Mouse (Mus musculus): Measurements from ENCODE around the gene Tpgs1.

Tpgs1 gene

DNA sequence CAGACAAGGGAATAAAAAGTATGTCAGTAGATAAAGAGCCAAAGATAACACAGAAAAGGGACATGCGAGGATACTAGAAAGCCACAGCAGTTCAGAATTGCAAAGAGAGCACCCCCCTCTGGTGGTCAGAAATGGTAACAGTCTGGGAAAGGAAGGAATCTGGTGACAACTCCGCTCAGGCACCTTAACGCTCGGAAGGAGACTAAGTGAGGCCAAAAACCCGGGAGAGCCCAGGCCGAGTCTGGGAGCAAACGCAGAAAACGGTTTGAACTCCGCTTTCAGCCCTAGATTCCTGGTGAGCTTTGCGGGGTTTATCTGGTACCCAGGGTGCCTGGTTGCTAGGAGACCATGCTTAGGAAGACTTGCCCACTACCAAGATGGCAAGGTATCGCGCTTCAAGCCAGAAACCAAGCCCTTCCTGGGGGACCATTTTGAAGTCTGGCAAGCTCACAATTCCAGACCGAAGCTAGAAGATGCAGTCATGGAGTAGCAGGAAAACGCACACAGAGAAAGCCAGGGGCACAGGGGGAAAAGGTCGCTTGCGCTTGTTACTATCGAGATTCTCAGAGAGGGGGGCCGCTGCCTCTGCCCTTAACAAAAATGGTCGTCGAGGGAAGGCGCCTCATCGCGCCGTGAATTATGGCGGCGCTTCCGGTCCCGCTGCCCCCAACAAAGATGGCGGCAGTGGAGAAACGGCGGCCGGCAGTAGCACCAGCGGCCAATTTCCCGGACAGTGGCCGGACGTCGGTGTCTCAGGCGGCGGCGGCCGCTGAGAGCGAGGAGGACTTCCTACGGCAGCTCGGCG lies at the start of gene Tpgs1:
Gene Tpgs1, plus strand, starts transcription at position 599 of the 805 bp plus-strand sequence.
- DNase-seq, result peak; percentile 89

DNA sequence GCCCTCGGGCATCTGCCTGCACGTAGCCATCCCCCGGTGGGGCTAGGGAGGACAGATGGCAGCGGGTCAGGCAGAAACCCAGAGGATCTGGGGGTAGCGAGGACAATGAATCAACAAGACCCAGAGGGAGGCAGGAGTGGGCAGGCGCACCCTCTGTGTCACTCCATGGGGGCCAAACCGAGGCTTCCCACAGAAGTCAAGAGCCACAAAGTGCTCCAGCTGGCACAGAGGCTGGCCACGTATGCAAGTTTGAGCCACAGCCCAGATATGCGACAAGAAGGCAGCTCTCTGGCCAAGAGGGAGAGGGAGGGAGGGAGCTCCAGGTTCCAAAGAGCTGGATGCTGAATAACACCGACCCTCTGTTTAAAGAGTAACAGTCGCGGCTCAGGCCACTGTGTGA lies 45.2 kb upstream of the Tpgs1 start:
- DNase-seq, result no peak

DNA sequence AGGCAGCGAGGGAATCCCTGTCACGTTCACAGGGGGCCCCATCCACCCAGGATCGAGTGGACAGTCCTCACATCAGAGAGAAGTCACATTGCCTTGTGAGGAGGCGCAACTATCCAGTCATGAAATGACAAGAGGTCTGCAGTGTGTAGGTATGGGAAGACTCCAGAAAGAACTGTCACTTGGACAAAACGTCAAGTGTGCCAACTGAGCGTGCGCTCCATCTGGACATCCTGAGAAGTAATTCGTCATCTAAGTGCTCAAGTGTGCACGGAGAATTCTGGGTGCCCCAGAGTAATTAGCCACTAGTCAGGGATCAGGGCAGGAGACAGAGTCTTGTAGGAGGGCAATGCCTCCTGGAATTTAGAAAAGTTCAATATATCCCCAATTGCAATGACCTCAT lies 43.8 kb upstream of the Tpgs1 start:
- DNase-seq, result no peak

DNA sequence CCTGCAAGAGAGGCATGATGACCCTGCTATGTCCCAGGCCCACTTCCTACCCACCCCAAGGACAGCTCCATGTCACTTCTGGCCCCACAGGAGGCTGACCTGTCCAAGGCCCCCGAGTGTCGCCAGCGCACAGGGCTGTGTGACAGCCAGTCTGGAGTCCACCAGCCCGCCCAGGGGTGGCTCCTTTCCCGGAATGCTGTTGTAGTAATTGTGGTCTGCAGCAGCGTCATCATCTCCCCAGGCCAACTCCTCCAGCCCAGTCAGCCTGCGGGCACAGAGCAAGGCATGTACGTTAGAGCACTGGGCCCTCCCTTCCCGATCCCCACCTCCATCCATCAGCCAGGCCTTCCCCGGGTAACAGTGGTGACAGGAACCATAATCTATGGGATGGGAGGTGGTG lies 43.0 kb upstream of the Tpgs1 start:
- DNase-seq, result no peak

DNA sequence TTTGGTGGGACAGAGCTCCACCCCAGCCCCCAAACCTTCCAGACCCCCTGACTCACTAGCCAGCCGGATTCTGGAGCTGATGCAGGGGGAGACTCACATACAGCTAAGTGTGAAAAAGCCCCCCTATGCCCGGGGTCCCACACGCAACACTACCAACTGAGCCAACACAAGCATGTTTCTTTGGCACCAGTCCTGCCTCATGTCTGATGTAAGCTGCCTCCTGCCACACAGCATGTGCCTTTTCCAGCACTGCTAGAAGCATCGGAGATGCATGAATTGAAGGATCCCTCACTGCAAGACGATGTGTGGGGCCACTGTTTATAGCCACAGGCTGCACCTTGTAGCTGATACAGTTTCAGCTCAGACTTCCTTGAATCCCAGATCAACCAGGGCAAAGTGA lies 40.8 kb upstream of the Tpgs1 start:
- DNase-seq, result no peak

DNA sequence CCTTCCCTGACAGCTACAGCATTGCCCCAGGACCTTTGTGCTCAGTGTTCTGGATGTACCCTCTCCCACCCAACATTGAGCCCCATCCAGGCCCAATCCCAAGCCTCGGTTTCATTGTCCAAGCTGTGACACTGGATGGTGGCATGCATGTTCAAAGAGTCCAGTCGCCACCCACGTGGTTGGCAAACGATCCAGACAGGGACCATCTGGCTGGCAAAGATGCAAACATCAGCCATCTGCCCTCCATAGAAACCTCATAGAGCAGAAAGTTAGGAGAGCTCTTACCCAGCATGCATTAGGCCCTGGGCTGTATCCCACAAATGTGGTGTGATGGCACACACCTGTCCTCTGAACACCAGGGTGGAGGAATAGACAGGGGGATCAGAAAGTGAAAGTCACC lies 37.7 kb upstream of the Tpgs1 start:
- no peak for DNase-seq

DNA sequence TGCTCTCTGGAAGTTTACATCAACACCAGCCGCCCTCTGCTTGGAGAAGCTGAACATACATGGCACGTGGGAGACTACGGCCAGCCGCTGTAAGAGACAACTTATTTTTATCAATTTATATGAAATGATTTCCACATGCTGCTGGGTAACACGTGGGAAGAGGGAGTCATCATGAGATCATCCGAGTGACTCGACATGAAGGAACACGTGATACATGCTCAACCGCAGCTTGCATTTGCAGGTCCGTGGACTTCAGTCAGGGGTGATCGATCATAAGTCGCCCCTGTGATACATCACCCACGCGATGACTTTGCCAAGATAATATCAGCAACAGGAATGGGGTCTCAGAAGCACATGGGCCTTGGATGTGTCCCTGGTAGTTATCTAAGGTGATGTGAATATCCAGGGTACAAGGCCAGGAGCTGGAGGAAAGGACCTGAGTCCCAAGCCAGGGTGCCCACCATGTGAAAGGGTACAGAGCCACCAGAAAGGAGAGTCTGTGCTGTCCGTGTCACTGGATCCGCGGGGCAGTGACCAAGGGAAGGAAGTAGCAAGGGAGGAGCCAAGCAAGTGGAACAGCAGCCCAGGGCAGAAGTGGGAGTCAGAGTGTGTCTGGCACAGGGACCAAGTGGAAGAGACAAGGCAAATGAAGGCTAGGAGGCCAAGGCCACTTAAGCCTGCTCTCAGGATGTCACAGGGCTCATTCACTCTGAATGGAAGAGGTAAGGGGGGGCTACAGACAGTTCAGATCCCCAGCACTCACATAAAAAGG lies 36.0 kb upstream of the Tpgs1 start:
- DNase-seq, result no peak

DNA sequence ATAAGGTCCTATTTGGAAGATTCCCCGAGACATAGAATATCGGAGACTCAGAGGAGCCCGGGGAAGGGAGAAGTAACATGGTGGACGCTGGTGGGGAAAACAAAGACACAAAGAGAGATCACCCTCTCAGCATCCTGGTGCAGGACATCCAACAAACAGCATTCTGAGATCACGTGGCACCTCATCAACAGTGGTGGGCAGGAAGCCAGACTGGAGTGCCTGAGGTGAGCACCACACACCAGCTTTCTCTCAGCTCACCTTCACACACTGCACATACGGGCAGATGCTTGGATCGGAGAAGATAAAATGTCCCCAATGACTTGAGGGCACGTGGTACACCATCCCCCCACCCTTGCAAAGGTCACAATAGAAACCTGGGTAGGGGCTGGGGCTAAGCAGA lies 32.9 kb upstream of the Tpgs1 start:
- DNase-seq, result no peak

DNA sequence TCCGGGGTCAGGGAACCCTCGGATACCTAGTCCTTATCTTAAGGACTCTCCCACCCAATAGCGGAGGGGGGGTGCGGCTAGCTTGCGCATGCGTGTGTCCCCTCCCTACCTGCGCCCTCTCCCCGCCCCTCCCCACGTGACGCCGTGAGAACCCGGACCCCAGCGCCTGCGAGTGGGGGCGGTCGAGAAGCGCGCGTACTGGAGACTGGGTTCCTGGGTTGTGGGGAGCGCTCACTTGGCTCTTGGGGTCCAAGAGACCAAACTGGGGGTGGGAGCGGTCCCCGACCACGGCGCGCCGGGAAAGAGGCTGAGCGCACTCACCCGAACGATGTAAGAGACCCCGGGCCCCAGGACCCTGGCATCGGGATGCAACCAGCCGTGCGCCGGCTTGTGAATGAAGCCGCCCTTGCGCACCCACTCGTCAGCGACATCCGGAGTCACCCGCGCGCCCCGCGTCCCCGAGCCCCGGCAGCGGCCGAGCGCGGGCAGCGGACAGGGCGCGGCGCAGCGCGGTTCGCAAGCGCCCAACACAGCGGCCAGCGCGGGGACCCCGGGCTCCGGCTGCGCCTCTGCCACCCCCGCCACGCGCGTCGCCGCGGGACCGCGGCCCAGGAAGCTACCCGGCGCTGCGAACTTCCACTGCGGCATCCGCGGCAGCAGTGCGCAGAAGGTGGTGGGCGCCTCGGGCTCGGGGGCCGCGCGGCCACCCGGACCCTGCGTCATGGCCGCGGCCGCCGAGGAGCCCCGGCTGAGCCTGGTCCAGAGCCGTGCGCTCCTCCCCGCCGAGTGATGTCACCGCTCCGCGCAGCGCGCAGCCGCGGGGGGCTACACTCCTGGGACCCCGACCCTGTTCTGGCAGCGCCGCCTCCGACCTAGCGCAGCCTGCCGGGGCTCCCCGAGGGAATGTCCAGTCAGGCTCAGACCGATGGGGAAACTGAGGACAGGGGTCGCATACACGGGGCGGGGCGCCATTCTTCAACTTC lies 31.8 kb upstream of the Tpgs1 start, which contains the start of gene Shc2:
Gene Shc2, minus strand, starts transcription at position 791 of the 983 bp plus-strand sequence.
- DNase-seq, result peak; percentile 14

DNA sequence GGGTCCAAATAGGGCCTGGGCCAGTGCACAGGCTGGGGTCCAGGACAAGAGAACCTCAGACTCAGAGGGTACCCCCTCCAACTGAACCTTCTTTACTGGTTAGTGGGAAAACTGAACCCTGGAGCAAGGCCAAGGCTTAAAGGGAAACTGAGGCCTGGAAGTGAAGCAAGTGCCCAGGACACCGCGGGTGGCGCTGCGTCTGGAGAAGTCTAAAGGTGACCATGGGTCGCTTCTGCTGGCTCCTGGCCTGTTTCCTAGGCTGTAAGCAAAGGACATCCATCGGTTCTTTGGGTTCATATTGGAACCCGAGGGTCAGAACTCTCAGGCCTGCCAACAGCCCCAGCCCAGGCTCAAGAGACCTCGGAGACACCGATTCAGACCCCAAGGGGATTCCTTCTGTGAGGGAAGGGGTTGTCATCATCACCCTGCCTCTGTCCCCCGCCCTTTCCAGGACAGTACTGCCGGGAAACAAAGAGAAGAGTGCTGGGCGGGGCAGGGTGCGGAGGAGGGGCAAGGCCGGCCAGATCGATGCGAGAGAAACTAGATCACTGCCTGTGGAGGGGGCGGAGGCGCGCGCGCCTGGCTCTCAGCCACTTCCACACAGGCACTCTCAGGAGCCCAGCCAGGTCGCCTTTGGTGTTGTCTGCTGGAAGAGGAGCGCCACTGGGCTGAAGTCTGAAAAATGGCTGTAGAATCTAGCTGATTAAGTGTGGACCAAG lies 30.5 kb upstream of the Tpgs1 start:
- peak; percentile 20 for DNase-seq

DNA sequence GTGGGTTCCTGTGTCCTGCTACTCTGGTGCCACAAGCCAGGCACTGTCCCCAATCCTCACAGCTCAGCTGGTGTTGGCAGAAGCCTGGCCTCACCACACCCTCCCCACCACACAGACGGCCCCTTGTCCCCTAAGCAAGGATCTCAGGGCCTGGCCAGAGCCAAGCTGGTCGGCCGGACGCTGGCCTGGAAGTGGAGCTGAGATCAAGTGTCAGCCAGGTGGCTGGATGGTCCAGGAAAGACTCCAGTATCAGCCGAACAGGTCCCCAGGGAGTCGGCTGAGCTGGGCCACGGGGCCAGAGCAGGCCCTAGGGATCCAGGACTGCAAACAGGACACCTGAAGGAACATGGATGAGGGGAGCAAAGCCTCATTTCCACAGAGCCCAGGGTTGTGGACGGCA lies 23.5 kb upstream of the Tpgs1 start, which contains the start of gene Odf3l2:
Gene Odf3l2, minus strand, starts transcription at position 28 of the 400 bp plus-strand sequence.
- DNase-seq, result no peak

DNA sequence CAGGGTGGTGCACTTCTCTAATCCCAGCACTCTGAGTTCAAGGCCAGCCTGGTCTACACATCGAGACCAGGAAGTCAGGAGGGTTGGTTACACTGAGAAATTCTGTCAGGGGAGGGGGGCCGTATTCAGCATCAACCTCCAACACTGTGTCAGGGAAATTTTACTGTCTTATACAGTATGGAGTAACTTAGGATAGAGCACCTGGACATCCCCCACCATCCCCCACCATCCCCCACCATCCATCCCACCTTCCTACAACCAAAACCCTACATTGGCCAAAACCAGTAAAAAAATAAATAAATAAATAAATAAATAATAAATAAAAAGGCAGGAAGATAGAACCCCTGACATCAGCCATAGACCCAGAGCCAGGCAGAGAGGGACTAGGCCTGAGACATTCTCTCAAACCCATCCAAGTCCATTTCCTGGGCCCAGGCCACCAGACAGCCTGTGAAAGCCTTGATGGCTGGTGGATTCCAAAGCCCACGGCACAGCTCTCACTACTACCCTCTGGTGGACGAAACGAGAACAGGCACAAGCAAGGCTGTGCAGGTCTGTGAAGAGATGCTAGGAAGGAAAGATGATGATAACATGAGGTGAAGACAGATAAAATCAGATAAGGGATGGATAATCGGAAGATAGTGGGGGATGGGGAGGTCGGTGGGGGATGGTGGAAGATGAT lies 20.0 kb upstream of the Tpgs1 start:
- peak; percentile 79 for DNase-seq

DNA sequence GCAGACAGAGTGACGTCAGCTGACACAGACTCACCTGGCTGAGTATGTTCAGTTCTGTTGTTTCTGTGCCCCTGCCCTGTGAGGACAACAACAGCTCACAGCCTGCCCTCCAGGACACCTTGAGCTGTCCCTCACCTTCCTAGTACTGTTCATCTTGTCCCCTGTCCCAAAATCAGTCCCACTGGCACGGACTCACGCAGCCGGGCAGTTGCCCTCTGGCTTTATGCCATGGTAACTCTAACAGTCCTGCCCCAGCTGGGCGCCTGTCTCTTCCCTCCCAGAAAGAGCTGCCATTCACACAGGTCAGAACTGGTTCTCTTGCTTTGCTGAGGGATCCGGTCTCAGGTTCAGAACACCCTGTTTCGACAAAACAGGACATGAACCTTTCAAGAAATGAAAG lies 16.4 kb upstream of the Tpgs1 start:
- DNase-seq, result no peak

DNA sequence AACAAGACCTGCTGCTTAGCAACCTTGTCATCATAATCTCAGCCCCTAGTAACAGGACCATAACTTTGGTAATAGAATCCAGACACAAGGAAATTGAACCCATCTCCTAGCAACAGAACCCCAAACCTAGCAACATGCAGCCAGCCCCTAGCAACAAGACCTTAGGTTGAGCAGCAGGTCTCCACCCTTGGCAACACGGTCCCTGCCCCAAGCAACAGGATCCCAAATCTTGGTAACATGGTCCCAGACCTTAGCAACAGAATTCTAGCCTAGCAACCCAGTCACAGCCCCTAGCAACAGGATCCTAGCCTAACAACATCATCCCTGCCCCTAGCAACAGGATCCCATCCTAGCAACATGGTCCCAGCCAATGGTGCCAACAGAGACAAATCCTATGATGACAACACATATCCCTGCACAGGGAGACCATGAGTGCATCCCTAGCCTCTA lies 14.2 kb upstream of the Tpgs1 start:
- DNase-seq, result no peak

DNA sequence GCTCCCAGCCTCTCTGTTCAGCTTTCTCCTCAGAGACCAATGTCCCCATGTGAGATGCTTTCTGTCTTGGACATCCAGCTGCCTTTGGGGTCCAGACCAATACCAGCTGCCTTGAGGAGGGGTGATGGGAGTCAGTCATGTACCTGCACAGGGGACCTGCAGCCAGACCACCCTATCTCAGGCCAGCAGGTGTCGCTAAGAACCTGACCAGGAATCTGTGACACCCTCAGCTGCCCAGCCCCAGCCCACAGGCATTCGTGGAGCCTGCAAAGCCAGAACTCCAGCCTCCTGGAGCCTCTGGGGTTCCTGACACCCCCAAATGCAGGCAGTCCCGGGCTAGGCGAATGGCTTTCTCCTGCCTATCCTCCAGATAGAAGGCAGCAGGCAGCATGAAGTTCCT lies 10.3 kb upstream of the Tpgs1 start:
- DNase-seq, result peak; percentile 25

DNA sequence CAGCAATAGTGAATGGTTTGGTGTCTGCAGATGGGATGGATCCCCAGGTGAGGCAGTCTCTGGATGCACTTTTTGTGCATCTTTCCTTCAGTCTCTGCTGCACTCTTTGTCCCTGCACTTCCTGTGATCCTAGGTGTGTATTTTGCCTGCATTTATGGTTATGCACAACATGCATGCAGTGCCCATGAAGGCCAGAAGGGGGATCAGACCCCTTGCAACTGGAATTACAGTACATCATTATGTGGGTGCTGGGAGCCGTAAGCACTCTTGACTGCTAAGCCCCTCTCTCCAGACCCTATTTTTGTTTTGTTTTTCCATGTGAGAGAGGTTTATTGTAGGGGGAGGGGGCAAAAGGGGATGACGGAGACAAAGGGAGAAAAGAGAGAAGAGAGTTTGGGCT lies 8.9 kb upstream of the Tpgs1 start:
- DNase-seq, result no peak

DNA sequence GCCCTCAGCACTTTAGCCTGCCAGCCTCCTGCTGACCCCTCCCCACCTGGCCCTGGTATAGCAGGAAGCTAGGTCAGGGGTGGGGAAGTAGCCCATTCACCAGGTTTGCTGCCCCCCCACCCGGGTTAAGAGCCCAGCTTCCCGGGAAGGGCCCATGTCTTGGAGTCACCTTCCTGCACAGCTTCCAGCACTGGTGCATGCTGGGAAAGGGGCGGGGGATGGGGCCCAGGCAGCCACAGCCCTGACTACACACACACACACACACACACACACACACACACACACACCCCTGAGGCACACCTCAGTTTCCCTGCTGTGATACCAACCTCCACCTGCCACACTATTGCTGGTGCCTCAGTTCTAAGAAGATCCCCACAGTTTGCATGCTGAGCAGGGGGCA lies 7.3 kb upstream of the Tpgs1 start:
- no peak for DNase-seq

DNA sequence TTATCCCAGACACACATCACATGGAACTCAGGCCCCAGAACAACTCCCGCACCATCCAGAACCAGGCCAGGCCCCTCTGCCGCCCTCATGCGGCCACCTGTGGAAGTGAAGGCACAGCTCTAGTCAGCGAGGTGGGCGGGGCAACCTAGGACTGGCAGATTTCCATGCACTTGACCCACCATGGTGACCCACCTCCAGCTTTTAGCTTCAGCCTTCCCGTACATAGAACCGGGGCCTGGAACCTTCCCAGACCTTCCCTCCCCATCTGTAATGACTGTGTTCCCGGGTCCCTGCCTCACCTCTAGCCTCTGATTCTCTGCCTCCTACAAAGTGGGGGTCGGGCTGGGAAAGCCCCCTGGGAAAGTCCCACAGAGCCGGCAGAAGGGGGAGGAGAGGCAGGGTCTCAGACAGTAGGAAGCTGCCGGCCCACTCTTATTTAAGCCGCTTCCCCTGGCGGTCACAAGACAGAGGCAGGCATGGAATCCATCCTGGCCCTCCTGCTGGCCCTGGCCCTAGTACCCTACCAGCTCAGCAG lies 5.0 kb upstream of the Tpgs1 start, which contains the start of gene Madcam1:
Gene Madcam1, plus strand, starts transcription at position 429 of the 535 bp plus-strand sequence.
- DNase-seq, result peak; percentile 68

DNA sequence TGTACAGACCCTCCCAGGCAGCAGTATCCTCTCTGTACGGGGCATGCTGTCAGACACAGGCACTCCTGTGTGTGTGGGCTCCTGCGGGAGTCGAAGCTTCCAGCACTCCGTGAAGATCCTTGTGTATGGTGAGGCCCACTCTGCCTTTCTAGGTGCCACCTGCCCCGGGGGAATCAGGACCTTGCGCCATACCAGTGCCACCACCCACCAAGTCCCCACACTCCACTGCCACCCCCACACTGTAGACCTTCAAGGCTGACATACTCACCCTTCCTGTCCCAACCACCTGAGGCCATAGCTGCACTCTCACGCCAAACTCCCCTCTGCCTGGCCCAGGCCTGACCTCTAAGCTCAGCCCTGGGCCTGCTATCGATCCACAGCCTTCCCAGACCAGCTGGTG lies 4.1 kb upstream of the Tpgs1 start:
- no peak for DNase-seq

DNA sequence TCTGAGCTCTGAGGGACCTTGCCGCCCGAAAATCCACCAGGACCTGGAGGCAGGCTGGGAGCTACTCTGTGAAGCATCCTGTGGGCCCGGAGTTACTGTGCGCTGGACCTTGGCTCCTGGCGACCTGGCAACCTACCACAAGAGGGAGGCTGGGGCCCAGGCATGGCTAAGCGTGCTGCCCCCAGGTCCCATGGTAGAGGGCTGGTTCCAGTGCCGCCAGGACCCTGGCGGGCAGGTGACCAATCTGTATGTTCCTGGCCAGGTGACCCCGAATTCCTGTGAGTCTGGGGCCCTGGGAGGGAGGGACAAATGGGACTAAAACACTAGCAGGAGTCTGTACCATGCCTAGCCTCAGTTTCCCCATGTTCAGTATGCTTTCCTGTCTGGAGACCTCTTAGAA lies 2.7 kb upstream of the Tpgs1 start:
- DNase-seq, result no peak

DNA sequence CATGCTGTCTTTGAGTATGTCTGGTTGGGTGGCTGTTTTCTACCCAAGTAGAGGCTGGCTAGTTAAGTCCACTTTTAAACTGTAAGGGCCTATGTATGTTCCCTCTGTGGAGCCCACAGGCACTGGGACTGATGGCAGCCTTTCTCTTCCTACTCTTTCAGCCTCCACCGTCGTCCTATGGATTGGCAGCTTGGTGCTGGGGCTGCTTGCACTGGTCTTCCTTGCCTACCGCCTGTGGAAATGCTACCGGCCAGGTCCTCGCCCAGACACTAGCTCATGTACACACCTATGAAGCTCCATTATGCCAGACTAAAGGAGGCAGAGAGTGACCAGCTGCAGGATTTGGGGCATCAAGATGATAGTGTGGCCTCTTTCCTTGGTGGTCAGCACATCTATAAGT lies 1.1 kb upstream of the Tpgs1 start:
- no peak for DNase-seq

Measured in lung, postnatal 14 days (tissue).